Mouse (Mus musculus): ENCODE measurements around the gene Shroom3. TPM values are rescaled to one million over a fixed set of nuclear protein-coding genes. Genes with fewer than 3 reads are reported as not detected.

The Shroom3 gene
- total RNA-seq, 2 experiments from 2014 or later = 0.96 TPM; not detected in 1

GRCm38 (mm10) chr5:92986651-92987610 is 303.7 kb downstream of the Shroom3 start:
- no peak for ATAC-seq (replicated peaks; ENCODE audit: low FRiP score, poor library complexity, severe bottlenecking)

- no peak for ATAC-seq (replicated peaks; ENCODE audit: low FRiP score, poor library complexity, severe bottlenecking)
Measured at GRCm38 (mm10) chr5:92987891-92988768, 304.9 kb downstream of the Shroom3 start.

GRCm38 (mm10) chr5:92988769-92989356 is 305.6 kb downstream of the Shroom3 start:
- no peak for ATAC-seq (replicated peaks; ENCODE audit: low FRiP score, poor library complexity, severe bottlenecking)

- ATAC-seq (replicated peaks; ENCODE audit: low FRiP score, poor library complexity, severe bottlenecking) = no peak
Measured at GRCm38 (mm10) chr5:92992106-92992505, 308.9 kb downstream of the Shroom3 start.

GRCm38 (mm10) chr5:92994309-92994708 is 311.1 kb downstream of the Shroom3 start:
- ATAC-seq (replicated peaks; ENCODE audit: low FRiP score, poor library complexity, severe bottlenecking) = no peak

GRCm38 (mm10) chr5:92994861-92995260 is 311.6 kb downstream of the Shroom3 start:
- no peak for ATAC-seq (replicated peaks; ENCODE audit: low FRiP score, poor library complexity, severe bottlenecking)

- ATAC-seq (replicated peaks; ENCODE audit: low FRiP score, poor library complexity, severe bottlenecking) = no peak
Measured at GRCm38 (mm10) chr5:92997428-92998120, 314.3 kb downstream of the Shroom3 start.

GRCm38 (mm10) chr5:92998494-92999016 is 315.3 kb downstream of the Shroom3 start:
- ATAC-seq (replicated peaks; ENCODE audit: low FRiP score, poor library complexity, severe bottlenecking) = no peak

GRCm38 (mm10) chr5:93000060-93000459 is 316.8 kb downstream of the Shroom3 start:
- ATAC-seq (replicated peaks; ENCODE audit: low FRiP score, poor library complexity, severe bottlenecking) = no peak

GRCm38 (mm10) chr5:93000774-93001757 is 317.8 kb downstream of the Shroom3 start:
- ATAC-seq (replicated peaks; ENCODE audit: low FRiP score, poor library complexity, severe bottlenecking) = no peak

GRCm38 (mm10) chr5:93002615-93003014 is 319.4 kb downstream of the Shroom3 start:
- ATAC-seq (replicated peaks; ENCODE audit: low FRiP score, poor library complexity, severe bottlenecking) = no peak

- no peak for ATAC-seq (replicated peaks; ENCODE audit: low FRiP score, poor library complexity, severe bottlenecking)
Measured at GRCm38 (mm10) chr5:93005229-93005814, 322.1 kb downstream of the Shroom3 start.

GRCm38 (mm10) chr5:93005815-93006341 is 322.6 kb downstream of the Shroom3 start:
- no peak for ATAC-seq (replicated peaks; ENCODE audit: low FRiP score, poor library complexity, severe bottlenecking)

- no peak for ATAC-seq (replicated peaks; ENCODE audit: low FRiP score, poor library complexity, severe bottlenecking)
Measured at GRCm38 (mm10) chr5:93008256-93008655, 325.0 kb downstream of the Shroom3 start.
